Mouse (Mus musculus) MEL (cell line): ENCODE measurements around the gene Ifngr2.

Experiments
- CTCF ChIP-seq, 3 experiments: IDR thresholded peaks in 2 of 3; conservative IDR thresholded peaks in 1 of 3; 2 replicates each; pipeline ENCODE4 v1.5.1; 2011 to 2012; ENCODE audit warnings: low read length in 3 of 3, low read depth in 2 of 3, mild to moderate bottlenecking in 2 of 3, improper control_type of control experiment in 1 of 3, inconsistent platforms in 1 of 3, mixed read lengths in 1 of 3, moderate library complexity in 1 of 3; ENCODE audit not compliant: control insufficient read depth in 1 of 3, insufficient read depth in 1 of 3, poor library complexity in 1 of 3, severe bottlenecking in 1 of 3
- ELF1 ChIP-seq: IDR thresholded peaks from 2 replicates; pipeline ENCODE4 v1.6.1; 2014; ENCODE audit warnings: low read depth, mild to moderate bottlenecking, inconsistent platforms, low read length, improper control_type of control experiment, moderate library complexity
- MAX ChIP-seq: IDR thresholded peaks from 2 replicates; pipeline ENCODE4 v1.6.1; 2011; ENCODE audit warnings: low read length, improper control_type of control experiment
- MAZ ChIP-seq: IDR thresholded peaks from 2 replicates; pipeline ENCODE4 v1.6.1; 2012; ENCODE audit warnings: low read depth, mild to moderate bottlenecking, inconsistent platforms, low read length, improper control_type of control experiment
- MEF2A ChIP-seq: IDR thresholded peaks from 2 replicates; pipeline ENCODE4 v1.6.1; 2014; ENCODE audit warnings: low read depth, mild to moderate bottlenecking, inconsistent platforms, low read length, improper control_type of control experiment; ENCODE audit not compliant: poor library complexity, insufficient replicate concordance, severe bottlenecking; ENCODE audit errors: extremely low read depth
- MXI1 ChIP-seq: IDR thresholded peaks from 2 replicates; pipeline ENCODE4 v1.6.1; 2011; ENCODE audit warnings: mild to moderate bottlenecking, low read depth, low read length, improper control_type of control experiment
- NELFE ChIP-seq: IDR thresholded peaks from 2 replicates; pipeline ENCODE4 v1.6.1; 2011; ENCODE audit warnings: low read depth, low read length, improper control_type of control experiment
- POLR2A ChIP-seq, 2 experiments: IDR thresholded peaks; 2 replicates each; pipeline ENCODE4 v1.6.1; 2011 to 2012; ENCODE audit warnings: low read length in 2 of 2, mild to moderate bottlenecking in 2 of 2, control low read depth in 1 of 2, improper control_type of control experiment in 1 of 2, low read depth in 1 of 2, moderate library complexity in 1 of 2; ENCODE audit not compliant: control insufficient read depth in 1 of 2, insufficient read depth in 1 of 2, poor library complexity in 1 of 2
- POLR2AphosphoS2 ChIP-seq: IDR thresholded peaks from 2 replicates; pipeline ENCODE4 v1.6.1; 2011; ENCODE audit warnings: low read length, improper control_type of control experiment
- POLR2AphosphoS5 ChIP-seq: IDR thresholded peaks from 2 replicates; pipeline ENCODE4 v1.6.1; 2012; ENCODE audit warnings: low read depth, borderline replicate concordance, mild to moderate bottlenecking, inconsistent platforms, low read length, moderate library complexity, mixed read lengths
- UBTF ChIP-seq: IDR thresholded peaks from 2 replicates; pipeline ENCODE4 v1.6.1; 2012; ENCODE audit warnings: low read depth, mild to moderate bottlenecking, inconsistent platforms, low read length, improper control_type of control experiment, moderate library complexity, borderline replicate concordance; ENCODE audit not compliant: insufficient read depth
- USF1 ChIP-seq: IDR thresholded peaks from 2 replicates; pipeline ENCODE4 v1.6.1; 2014; ENCODE audit warnings: low read depth, mild to moderate bottlenecking, inconsistent platforms, low read length, improper control_type of control experiment, moderate library complexity
- ZKSCAN1 ChIP-seq: IDR thresholded peaks from 2 replicates; pipeline ENCODE4 v1.6.1; 2012; ENCODE audit warnings: low read depth, mild to moderate bottlenecking, inconsistent platforms, low read length, improper control_type of control experiment, moderate library complexity
- ZMIZ1 ChIP-seq: IDR thresholded peaks from 2 replicates; pipeline ENCODE4 v1.6.1; 2012; ENCODE audit warnings: low read depth, mild to moderate bottlenecking, inconsistent platforms, low read length, improper control_type of control experiment, moderate library complexity

DNA sequence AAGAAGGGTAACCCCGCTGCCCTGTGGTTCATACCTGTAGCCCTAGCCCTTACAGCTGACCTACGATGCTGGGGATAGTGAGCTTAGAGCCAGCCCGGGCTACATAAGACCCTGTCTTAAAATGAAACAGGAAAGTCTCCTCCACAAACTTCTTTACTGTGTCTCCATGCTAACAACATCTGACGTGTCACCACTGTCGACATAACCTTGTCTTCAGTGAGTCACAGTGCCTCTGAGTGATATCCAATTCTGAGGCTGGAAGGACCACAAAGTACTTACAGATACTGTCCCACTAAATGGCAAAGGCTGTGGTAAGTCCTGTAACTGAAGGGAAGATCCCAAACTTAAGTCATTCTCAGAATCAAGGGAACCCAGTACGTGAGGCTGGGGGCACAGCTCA is 39.4 kb downstream of the Ifngr2 start:
- no peak for TF ChIP-seq NELFE
- no peak for TF ChIP-seq MXI1
- TF ChIP-seq CTCF (IDR thresholded peaks at IDR 0.05 in 2 of 3, conservative IDR thresholded peaks at IDR 0.05 in 1 of 3; ENCODE audit: control insufficient read depth in 1 of 3, insufficient read depth in 1 of 3, low read depth in 2 of 3, low read length in 3 of 3, poor library complexity in 1 of 3, severe bottlenecking in 1 of 3): no peak
- no peak for TF ChIP-seq POLR2A (IDR thresholded peaks at IDR 0.05; ENCODE audit: control insufficient read depth in 1 of 2, insufficient read depth in 1 of 2, low read depth in 1 of 2, low read length in 2 of 2, poor library complexity in 1 of 2)
- no peak for TF ChIP-seq MEF2A
- TF ChIP-seq MAZ: no peak
- TF ChIP-seq UBTF: no peak
- TF ChIP-seq USF1: no peak
- no peak for TF ChIP-seq ZKSCAN1
- no peak for TF ChIP-seq POLR2AphosphoS2
- no peak for TF ChIP-seq ELF1
- no peak for TF ChIP-seq MAX
- TF ChIP-seq POLR2AphosphoS5: no peak
- no peak for TF ChIP-seq ZMIZ1
